Mouse (Mus musculus) ES-E14 (cell line): ENCODE measurements at regions not wholly inside any gene's neighbourhood (a gene's known extent, or its start where the extent isn't known, plus 50 kb on each side); places are given as distances from the start of the nearest gene placed in this dataset.

Experiments
- DNase-seq: peaks from one replicate; pipeline ENCODE4 v3.0.0-alpha.2; 2013; ENCODE audit warnings: low read depth, low spot score
- H3K27ac ChIP-seq: 2 replicates; pipeline ENCODE4 v1.5.1; 2012; ENCODE audit warnings: low read depth, mild to moderate bottlenecking, low read length, moderate library complexity, mixed read lengths; ENCODE audit not compliant: poor library complexity, insufficient read depth, severe bottlenecking
- H3K36me3 ChIP-seq: 2 replicates; pipeline ENCODE4 v1.6.1; 2012; ENCODE audit warnings: mild to moderate bottlenecking, low read length, moderate library complexity, mixed read lengths; ENCODE audit not compliant: control insufficient read depth, poor library complexity, insufficient read depth, severe bottlenecking
- H3K4me1 ChIP-seq, 2 experiments: fragments of 150-350 bp in 1 of 2; sonication (generic) in 1 of 2; 2 replicates each; pipeline ENCODE4 v1.6.1; 2012; ENCODE audit warnings: low read length in 2 of 2, mild to moderate bottlenecking in 1 of 2, mixed read lengths in 1 of 2; ENCODE audit not compliant: control insufficient read depth in 2 of 2, insufficient read depth in 2 of 2, poor library complexity in 1 of 2
- H3K4me3 ChIP-seq, 2 experiments: fragments of 150-350 bp in 1 of 2; sonication (generic) in 1 of 2; 2 replicates each; pipeline ENCODE4 v1.5.1; 2012; ENCODE audit warnings: low read length in 2 of 2, low read depth in 1 of 2, mild to moderate bottlenecking in 1 of 2, mixed read lengths in 1 of 2; ENCODE audit not compliant: insufficient read depth in 1 of 2, poor library complexity in 1 of 2, severe bottlenecking in 1 of 2
- H3K9ac ChIP-seq: 2 replicates; pipeline ENCODE4 v1.6.1; 2012; ENCODE audit warnings: low read depth, mild to moderate bottlenecking, low read length, mixed read lengths; ENCODE audit not compliant: poor library complexity, insufficient read depth, severe bottlenecking
- H3K9me3 ChIP-seq: fragments of 150-350 bp; sonication (generic); 2 replicates; pipeline ENCODE4 v1.6.1; 2012; ENCODE audit warnings: low read depth, mild to moderate bottlenecking, low read length; ENCODE audit not compliant: control insufficient read depth, insufficient read depth
- CHD2 ChIP-seq: IDR thresholded peaks from 2 replicates; pipeline ENCODE4 v1.6.1; 2014; ENCODE audit warnings: mild to moderate bottlenecking, low read depth, low read length, inconsistent platforms
- HCFC1 ChIP-seq: IDR thresholded peaks from 2 replicates; pipeline ENCODE4 v1.6.1; 2012; ENCODE audit warnings: low read length, inconsistent platforms, borderline replicate concordance; ENCODE audit not compliant: insufficient read depth
- MAFK ChIP-seq: IDR thresholded peaks from 2 replicates; pipeline ENCODE4 v1.6.1; 2014; ENCODE audit warnings: mild to moderate bottlenecking, low read depth, low read length, inconsistent platforms; ENCODE audit not compliant: insufficient read depth
- ZC3H11A ChIP-seq: IDR thresholded peaks from 2 replicates; pipeline ENCODE4 v1.6.1; 2012; ENCODE audit warnings: low read depth, mild to moderate bottlenecking, inconsistent platforms, low read length, borderline replicate concordance
- ZNF384 ChIP-seq: IDR thresholded peaks from 2 replicates; pipeline ENCODE4 v1.6.1; 2012; ENCODE audit warnings: low read depth, low read length, inconsistent platforms
- in situ Hi-C, 2 experiments: fragments of 600-800 bp; cut with MboI; formaldehyde crosslinking; loops; one replicate each; pipeline ENCODE4 v1.15.1; 2025; ENCODE audit warnings: low sequenced_read_pairs in 2 of 2, inconsistent platforms in 1 of 2; ENCODE audit not compliant: unreplicated experiment in 2 of 2

DNA sequence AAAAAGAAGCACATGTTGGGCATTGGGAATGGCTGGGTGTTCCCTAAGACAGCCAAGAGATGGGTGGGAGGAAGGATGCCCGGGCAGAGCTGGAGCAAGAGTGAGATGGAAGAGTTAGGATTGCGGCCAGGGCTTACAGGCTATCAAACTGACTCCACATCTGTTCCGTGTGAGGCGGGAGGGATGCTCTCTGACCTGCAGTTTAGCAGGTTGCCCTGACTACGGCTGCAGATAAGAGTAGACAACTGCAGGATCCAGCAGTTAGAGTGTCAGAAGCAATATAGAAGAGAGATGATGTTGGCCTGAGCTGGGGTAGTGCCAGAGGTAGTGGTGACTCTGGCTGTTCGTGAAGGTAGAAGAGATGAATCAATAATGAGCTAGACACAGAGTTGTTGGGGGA lies 61.6 kb upstream of the Syt6 start:
- Histone ChIP-seq H3K27ac (no peak overlapping the region), H3K4me1 (no peaks in the 10 kb centered on the region), H3K4me3 (no peak overlapping the region), H3K36me3 (no peaks in the 10 kb centered on the region), H3K9me3 (no peaks in the 10 kb centered on the region), H3K9ac (no peak overlapping the region)
- no peak for DNase-seq
- in situ Hi-C loops: no loop called here
- TF ChIP-seq HCFC1 (no peak), ZC3H11A (no peak), MAFK (no peak), CHD2 (no peak), ZNF384 (no peak)

DNA sequence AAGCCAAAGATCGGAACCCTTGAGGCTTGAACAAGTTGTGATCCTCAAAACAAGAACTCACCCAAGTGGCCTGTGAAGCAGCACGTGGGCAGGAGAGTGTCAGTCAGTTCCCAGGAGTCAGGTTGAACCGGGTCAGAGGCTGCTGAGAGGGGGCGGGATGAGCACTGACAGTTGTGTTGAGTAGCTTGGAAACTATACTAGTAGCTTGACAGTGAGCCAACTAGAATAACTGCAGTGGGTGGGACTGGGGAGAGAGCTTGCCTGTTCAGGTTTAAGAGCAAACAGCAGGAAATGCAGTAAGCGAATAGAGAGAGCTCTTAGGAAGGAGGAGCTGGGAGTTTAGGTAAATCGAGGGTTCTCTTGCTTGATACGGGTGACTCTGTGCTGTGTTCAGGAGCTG lies 61.0 kb upstream of the Syt6 start:
- TF ChIP-seq CHD2 (no peak), MAFK (no peak), HCFC1 (no peak), ZNF384 (no peak), ZC3H11A (no peak)
- Histone ChIP-seq H3K27ac (no peak overlapping the region), H3K4me3 (no peak overlapping the region), H3K9me3 (no peaks in the 10 kb centered on the region), H3K36me3 (no peaks in the 10 kb centered on the region), H3K4me1 (no peaks in the 10 kb centered on the region), H3K9ac (no peak overlapping the region)
- in situ Hi-C loops: no loop called here
- DNase-seq: no peak

DNA sequence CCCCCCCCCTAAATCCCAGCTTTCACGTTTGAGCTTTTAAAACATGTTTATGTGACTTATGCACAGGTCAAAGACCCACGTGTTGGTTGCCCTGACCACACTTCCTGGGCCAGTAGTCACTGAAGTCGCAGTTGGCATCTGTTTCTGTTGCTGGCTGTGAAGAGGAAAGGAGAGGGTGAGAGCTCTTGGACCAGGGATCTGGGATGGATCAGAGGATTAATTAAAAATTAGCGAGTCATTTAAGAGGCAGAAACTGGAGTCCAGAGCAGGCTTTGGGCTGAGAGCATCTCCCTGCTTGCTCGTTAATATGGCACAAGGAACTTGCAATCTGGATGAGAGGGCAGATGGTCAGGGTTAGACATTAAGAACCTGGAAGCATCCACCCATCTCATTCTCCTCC lies 59.1 kb upstream of the Syt6 start:
- H3K9me3 ChIP-seq: no peaks in the 10 kb centered on the region
- no peak overlapping the region for H3K4me3 ChIP-seq
- TF ChIP-seq ZC3H11A: no peak
- no peak for TF ChIP-seq HCFC1
- no peak for DNase-seq
- H3K4me1 ChIP-seq: no peaks in the 10 kb centered on the region
- in situ Hi-C loops: no loop called here
- no peaks in the 10 kb centered on the region for H3K36me3 ChIP-seq
- H3K27ac ChIP-seq: no peak overlapping the region; the same call in 1 of the 2 replicates
- no peak overlapping the region for H3K9ac ChIP-seq

DNA sequence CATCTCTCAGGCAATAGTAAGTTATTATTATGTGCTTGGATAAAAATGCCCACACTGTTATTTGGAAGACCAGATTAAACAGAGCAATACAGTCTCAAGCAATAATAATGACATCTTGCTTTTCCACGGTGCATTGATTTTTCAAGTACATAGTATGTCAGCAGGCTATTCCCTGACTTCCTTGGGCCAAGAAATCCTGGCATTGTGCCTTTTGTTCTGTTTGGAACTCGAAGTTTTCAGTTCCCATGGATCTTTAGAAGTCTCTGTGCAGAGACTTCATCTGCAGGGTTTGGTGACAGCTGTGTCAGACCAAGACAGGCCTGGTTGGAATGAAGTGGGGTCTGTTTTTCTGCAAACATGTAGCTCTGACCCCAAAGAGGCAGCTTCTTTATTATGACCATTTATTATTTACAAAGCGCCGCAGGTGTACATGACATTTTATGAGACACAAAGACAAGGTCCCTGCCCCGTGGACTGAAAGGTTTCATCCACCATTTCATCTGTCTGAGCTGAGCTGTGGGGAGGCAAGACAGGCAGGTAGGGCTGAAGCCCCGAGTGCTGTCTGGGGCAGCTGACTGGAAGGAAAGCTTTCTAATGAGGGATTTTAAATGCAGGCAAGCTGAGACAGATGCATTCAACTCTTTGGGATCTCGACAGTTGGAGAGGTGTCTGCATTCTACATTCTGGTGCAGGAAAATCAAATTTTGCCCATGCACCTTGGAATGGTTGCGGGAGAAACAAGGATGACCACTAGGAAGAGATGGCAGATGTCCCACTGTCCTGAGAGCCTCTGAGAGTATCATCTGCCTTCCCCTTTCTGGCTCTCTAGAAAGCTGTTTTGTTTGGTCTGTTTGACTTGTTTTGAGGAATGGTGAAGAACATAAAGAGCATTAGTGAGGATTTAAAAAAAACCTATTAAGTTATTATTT lies 57.4 kb upstream of the Syt6 start:
- Histone ChIP-seq H3K9me3 (no peaks in the 10 kb centered on the region), H3K4me3 (no peak overlapping the region), H3K9ac (no peak overlapping the region), H3K4me1 (no peaks in the 10 kb centered on the region), H3K27ac (no peak overlapping the region), H3K36me3 (no peaks in the 10 kb centered on the region)
- in situ Hi-C loops: no loop called here
- TF ChIP-seq HCFC1 (no peak), CHD2 (no peak), ZC3H11A (no peak), MAFK (no peak), ZNF384 (no peak)
- DNase-seq: no peak

DNA sequence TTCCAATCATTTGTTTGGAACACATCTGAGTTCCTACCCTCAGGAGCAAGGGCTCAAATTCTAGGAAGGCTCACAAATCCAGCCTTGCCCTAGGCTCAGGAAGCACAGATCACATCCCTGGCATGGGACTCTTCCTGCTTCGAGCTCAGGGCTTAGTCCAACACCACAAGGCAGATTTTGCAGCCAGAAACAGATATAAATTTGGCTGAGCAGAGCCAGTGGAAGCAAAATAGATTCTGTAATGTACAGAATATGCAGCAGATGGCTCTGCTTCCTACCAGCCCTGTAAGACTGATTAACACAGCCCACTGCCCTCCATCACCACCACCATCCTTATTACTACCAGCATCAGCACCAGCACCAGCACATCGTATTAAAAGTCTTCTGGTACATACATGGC lies 56.4 kb upstream of the Syt6 start:
- no peak for TF ChIP-seq ZC3H11A
- no peak for TF ChIP-seq ZNF384
- TF ChIP-seq MAFK: no peak
- no peak for TF ChIP-seq CHD2
- no peak for TF ChIP-seq HCFC1
- H3K9ac ChIP-seq: no peak overlapping the region
- H3K4me1 ChIP-seq: no peaks in the 10 kb centered on the region
- H3K9me3 ChIP-seq: no peaks in the 10 kb centered on the region
- H3K27ac ChIP-seq: no peak overlapping the region
- no peak for DNase-seq
- no peak overlapping the region for H3K4me3 ChIP-seq
- no peaks in the 10 kb centered on the region for H3K36me3 ChIP-seq
- in situ Hi-C loops: no loop called here
